Mouse (Mus musculus) liver, adult 2 months (tissue): ENCODE data around the gene Man1b1. TPM values are rescaled to one million over a fixed set of nuclear protein-coding genes. Genes with fewer than 3 reads are reported as not detected.

ENCODE experiments used
- DNase-seq: peaks from one replicate; pipeline ENCODE4 v3.0.0-alpha.2; 2011; ENCODE audit warnings: low read depth, low spot score; ENCODE audit errors: extremely low read depth
- H3K27ac ChIP-seq: fragments of 200-500 bp; replicated peaks from 2 replicates; pipeline ENCODE4 v1.5.1; 2012; ENCODE audit warnings: low read depth, mild to moderate bottlenecking, control low read depth, inconsistent platforms, low read length; ENCODE audit not compliant: insufficient read depth
- H3K27me3 ChIP-seq: fragments of 200-500 bp; 2 replicates; pipeline ENCODE4 v1.6.1; 2012; ENCODE audit warnings: mild to moderate bottlenecking, moderate library complexity, low read length, inconsistent platforms; ENCODE audit not compliant: control insufficient read depth, insufficient read depth
- H3K36me3 ChIP-seq: fragments of 200-500 bp; 2 replicates; pipeline ENCODE4 v1.6.1; 2012; ENCODE audit warnings: low read length, inconsistent platforms; ENCODE audit not compliant: control insufficient read depth, insufficient read depth
- H3K4me1 ChIP-seq: fragments of 200-500 bp; 2 replicates; pipeline ENCODE4 v1.6.1; 2011; ENCODE audit warnings: low read length; ENCODE audit not compliant: control insufficient read depth, insufficient read depth
- H3K4me3 ChIP-seq: fragments of 200-500 bp; 2 replicates; pipeline ENCODE4 v1.5.1; 2011; ENCODE audit warnings: low read depth, mild to moderate bottlenecking, control low read depth, low read length, moderate library complexity; ENCODE audit not compliant: insufficient read depth
- H3K79me2 ChIP-seq: fragments of 200-500 bp; 2 replicates; pipeline ENCODE4 v1.6.1; 2012; ENCODE audit warnings: inconsistent platforms, mild to moderate bottlenecking, low read length, moderate library complexity; ENCODE audit not compliant: control insufficient read depth, insufficient read depth
- H3K9ac ChIP-seq: fragments of 200-500 bp; 2 replicates; pipeline ENCODE4 v1.6.1; 2012; ENCODE audit warnings: low read depth, mild to moderate bottlenecking, control low read depth, inconsistent platforms, low read length
- CTCF ChIP-seq: fragments of 200-500 bp; IDR thresholded peaks from 2 replicates; pipeline ENCODE4 v1.5.1; 2011; ENCODE audit warnings: low read depth, low read length, control low read depth
- POLR2A ChIP-seq: fragments of 200-500 bp; IDR thresholded peaks from 2 replicates; pipeline ENCODE4 v1.6.1; 2011; ENCODE audit warnings: low read length, control low read depth; ENCODE audit not compliant: insufficient read depth; ENCODE audit errors: extremely low read depth
- WGBS: fragments of 180-500 bp; shearing (Covaris S2); methylation state at CpG from one replicate; pipeline ENCODE4 v1.1.7; 2018; 5-methylcytosine and 5-hydroxymethylcytosine counted together
- polyA plus RNA-seq: library from polyadenylated mRNA; depleted of rRNA; stranded (reverse); fragments of >200 nt; gene quantifications from 2 replicates; pipeline ENCODE4 v1.2.3, GENCODE M21; 2012
- total RNA-seq: library from RNA; depleted of rRNA; stranded (reverse); fragments of >200 nt; gene quantifications from 2 replicates; pipeline ENCODE4 v1.2.3, GENCODE M21; 2014

Man1b1 gene
- total and polyA plus RNA-seq, 2 experiments: 8.1 to 17.3 TPM

DNA sequence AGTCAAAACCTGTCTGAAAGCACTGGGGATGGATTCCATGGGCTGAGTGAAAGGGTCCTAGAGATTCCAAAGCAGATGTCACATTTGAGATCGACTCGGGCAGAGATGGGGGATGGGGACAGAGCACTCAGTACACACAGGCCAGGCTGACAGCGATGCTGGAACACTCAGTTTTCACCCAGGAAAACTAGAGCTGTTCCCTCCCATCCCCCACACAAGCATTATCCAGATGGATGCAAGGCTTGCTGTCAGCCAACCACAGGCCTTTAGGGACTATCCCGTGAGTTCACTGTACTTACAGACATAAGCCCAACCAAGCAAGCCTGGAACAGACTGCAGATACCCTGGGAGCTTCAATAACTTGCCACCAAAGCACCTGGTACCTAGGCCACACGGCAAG, 59.1 kb downstream of the Man1b1 start:
- no peaks in the 10 kb centered on the region for H3K36me3 ChIP-seq
- 74% methylated on average over 5 of the region's 5 CpGs for WGBS

DNA sequence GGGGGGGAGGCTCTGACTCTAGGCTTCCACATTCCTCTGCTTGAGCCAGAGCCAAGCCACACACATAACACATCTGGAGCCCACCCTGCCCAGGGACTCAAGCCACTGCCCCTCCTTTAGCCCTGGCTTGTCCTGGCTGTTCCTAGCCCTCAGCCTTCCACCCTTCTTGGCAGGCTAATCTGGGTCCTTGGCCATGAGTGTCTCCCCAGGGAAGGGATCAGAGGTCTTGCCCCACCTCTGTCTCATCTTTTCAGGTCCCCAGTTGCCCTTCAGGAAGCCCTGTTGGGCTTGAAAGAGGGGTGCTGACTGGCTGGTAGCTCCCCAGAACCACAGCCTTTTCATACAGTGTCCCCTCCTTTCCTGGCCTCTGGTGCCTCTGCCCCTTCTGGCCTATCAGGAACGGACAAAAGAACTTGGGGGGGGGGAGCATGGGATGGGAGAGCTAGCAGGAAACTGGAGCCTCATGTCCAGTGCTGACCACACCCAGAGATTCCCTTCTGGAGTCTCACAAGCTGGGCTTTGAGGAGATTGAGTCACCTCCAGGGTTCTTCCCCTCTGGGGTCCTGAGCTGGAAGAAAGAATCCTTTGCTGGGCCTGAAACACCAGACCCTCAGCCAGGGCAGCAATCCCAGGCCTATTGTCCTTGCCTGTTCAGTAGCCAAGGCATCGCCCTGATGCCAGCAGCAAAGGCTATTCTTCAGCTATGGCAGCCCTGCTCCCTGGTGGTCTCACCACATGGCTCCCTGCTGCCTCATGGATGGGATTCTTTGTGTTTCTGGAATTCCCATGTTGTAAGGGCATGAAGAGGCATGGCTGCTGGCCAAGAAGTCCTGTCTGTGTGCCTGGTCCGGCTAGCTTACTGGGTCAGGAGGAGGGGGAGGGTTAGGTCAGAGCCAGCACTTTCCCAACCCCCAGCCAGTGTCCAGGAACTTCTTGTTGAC, 62.4 kb downstream of the Man1b1 start:
- Histone ChIP-seq H3K79me2 (no peaks in the 10 kb centered on the region), H3K27me3 (no peaks in the 10 kb centered on the region), H3K27ac (no peak overlapping the region), H3K4me3 (no peak overlapping the region), H3K9ac (no peak overlapping the region), H3K36me3 (no peaks in the 10 kb centered on the region), H3K4me1 (peaks cover 3% of the 10 kb centered on the region; the same call in 1 of the 2 replicates)
- DNase-seq: no peak
- TF ChIP-seq CTCF: no peak
- TF ChIP-seq POLR2A: no peak
- WGBS: 52% methylated on average over 3 of the region's 3 CpGs

More for the DNA sequence above, 59.1 kb downstream of the Man1b1 start:
- no peaks in the 10 kb centered on the region for H3K27me3 ChIP-seq
- H3K27ac ChIP-seq: no peak overlapping the region
- DNase-seq: no peak
- peaks cover 1% of the 10 kb centered on the region; the same call in 1 of the 2 replicates for H3K4me1 ChIP-seq
- TF ChIP-seq POLR2A (no peak), CTCF (no peak)
- no peak overlapping the region for H3K4me3 ChIP-seq
- no peak overlapping the region for H3K9ac ChIP-seq
- no peaks in the 10 kb centered on the region for H3K79me2 ChIP-seq

DNA sequence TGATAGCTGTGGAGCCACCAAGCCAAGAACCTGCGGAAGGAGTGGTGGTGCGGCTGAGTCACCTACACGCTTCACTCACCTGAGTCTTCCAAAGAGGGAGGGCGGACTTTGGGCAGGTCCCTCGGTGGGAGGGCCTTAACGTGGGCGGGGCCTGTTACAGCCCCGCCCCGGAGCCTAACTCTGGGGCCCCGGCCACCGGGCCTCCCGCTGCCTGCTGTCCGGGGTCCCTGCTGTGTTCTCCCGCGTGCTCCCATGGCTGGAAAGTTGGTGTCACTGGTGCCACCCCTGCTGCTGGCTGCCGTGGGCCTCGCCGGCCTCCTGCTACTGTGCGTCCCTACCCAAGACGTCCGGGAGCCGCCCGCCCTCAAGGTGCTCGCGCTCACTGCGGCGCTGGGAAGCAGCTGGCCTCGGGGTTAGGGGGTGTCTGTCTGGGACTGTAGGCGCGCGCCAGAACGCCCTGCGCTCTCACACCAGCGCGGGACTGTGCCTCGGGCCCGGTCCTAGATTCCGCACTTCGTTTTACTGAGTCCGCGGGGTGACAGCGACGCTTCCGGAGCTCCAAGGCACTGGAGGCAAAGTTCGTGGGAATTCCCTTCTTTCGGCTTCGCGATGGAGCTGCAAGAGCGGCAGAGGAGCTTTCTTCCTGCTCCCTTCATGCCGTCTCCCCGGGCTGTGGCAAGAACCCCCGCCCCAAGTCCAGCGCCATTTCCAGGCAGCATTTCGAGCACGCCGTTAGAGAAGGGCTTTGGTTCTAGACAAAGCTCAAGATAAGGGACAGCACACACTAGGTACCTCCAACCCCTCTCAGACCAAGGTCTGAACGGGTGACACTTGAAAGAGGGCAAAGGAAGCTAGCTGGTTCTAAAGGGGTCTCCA, 63.8 kb downstream of the Man1b1 start, which contains the start of gene Entpd2:
Entpd2 (plus strand) TSS at position 154 of the 876 bp plus-strand sequence.
- no peaks in the 10 kb centered on the region for H3K27me3 ChIP-seq
- H3K27ac ChIP-seq: no peak within 1 kb of the TSS
- WGBS: 3% methylated on average over 57 of the region's 57 CpGs
- H3K9ac ChIP-seq: peak within 1 kb of the TSS; percentile 85
- H3K79me2 ChIP-seq: no peaks in the 10 kb centered on the region
- TF ChIP-seq CTCF (peak; percentile 43), POLR2A (0 out of 2 replicates have a peak, but pooled peaks have one; percentile 26)
- H3K4me1 ChIP-seq: peaks cover 3% of the 10 kb centered on the region; the same call in 1 of the 2 replicates
- H3K4me3 ChIP-seq: peak within 1 kb of the TSS; percentile 76
- peak; percentile 40 for DNase-seq
- H3K36me3 ChIP-seq: no peaks in the 10 kb centered on the region

- Histone ChIP-seq H3K4me1 (peaks cover 3% of the 10 kb centered on the region; the same call in 1 of the 2 replicates), H3K9ac (no peak overlapping the region), H3K79me2 (no peaks in the 10 kb centered on the region), H3K36me3 (no peaks in the 10 kb centered on the region), H3K4me3 (no peak overlapping the region), H3K27ac (no peak overlapping the region), H3K27me3 (no peaks in the 10 kb centered on the region)
- 80% methylated on average over 3 of the region's 3 CpGs for WGBS
- DNase-seq: no peak
- TF ChIP-seq CTCF: no peak
- no peak for TF ChIP-seq POLR2A
Observed at GRCm38 (mm10) chr2:25396597-25396983, 64.5 kb downstream of the Man1b1 start.

DNA sequence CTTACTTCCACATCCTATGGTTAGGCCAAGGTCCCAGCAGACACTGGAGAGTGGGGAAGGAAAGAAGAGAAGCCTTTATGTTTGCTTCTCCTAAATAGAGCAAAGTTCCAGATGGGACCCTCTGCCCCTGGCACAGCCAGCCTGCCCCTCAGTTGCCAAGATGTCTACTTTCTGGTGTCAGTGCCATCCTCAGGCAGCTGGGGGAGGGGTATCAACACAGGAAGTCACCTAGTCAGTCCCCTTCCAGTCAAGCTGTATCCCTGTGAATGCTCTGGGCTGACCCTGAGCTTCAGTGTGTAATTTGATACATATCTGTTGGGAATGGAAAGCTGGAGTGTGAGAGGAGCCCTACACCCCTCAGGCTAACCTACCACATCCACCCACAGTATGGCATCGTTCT, 64.9 kb downstream of the Man1b1 start:
- Histone ChIP-seq H3K27me3 (no peaks in the 10 kb centered on the region), H3K4me1 (peaks cover 3% of the 10 kb centered on the region; the same call in 1 of the 2 replicates), H3K4me3 (no peak overlapping the region), H3K27ac (no peak overlapping the region), H3K36me3 (no peaks in the 10 kb centered on the region), H3K9ac (no peak overlapping the region), H3K79me2 (no peaks in the 10 kb centered on the region)
- WGBS: 82% methylated on average over 1 of the region's 1 CpGs
- no peak for DNase-seq
- TF ChIP-seq CTCF (no peak), POLR2A (no peak)
